Mouse (Mus musculus): ENCODE measurements around the gene Tmem256. TPM values are rescaled to one million over a fixed set of nuclear protein-coding genes. Genes with fewer than 3 reads are reported as not detected.

The Tmem256 gene
- total RNA-seq, 1 experiment from 2014 or later = 13.3 TPM

GRCm38 (mm10) chr11:69806378-69806777 lies 31.9 kb upstream of the Tmem256 start:
- no peak for ATAC-seq (ENCODE audit: extremely low read depth, insufficient number of reproducible peaks, low FRiP score, poor library complexity, severe bottlenecking)

GRCm38 (mm10) chr11:69807641-69808040 lies 30.7 kb upstream of the Tmem256 start:
- no peak for ATAC-seq (ENCODE audit: extremely low read depth, insufficient number of reproducible peaks, low FRiP score, poor library complexity, severe bottlenecking)

- ATAC-seq (ENCODE audit: extremely low read depth, insufficient number of reproducible peaks, low FRiP score, poor library complexity, severe bottlenecking) = no peak
Measured at GRCm38 (mm10) chr11:69810280-69810679, 28.0 kb upstream of the Tmem256 start.

- no peak for ATAC-seq (ENCODE audit: extremely low read depth, insufficient number of reproducible peaks, low FRiP score, poor library complexity, severe bottlenecking)
Measured at GRCm38 (mm10) chr11:69815155-69815554, 23.2 kb upstream of the Tmem256 start, which contains the start of gene Gm39566. Gene Gm39566, minus strand, starts transcription at chr11:69815298.

DNA sequence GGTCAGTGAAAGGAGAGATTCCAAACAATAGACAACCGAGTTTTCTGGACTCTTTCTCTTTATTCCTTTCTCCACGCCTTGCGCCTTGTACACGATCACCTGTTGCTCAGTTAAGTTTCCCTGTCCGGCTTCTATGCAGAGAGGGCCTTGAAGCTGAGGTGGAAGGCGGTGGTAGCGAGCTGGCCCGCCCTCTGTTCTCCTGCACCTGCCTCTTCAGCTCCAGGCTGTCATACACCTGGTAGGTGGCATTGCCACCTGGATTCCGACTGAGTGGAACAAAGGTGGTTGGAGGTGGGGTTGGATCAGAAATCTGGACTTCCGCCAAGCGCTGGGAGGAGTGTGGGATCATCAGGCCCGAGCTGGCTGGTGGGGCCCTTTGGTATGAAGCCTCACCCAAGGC lies 21.8 kb upstream of the Tmem256 start:
- ATAC-seq (ENCODE audit: extremely low read depth, insufficient number of reproducible peaks, low FRiP score, poor library complexity, severe bottlenecking) = no peak

DNA sequence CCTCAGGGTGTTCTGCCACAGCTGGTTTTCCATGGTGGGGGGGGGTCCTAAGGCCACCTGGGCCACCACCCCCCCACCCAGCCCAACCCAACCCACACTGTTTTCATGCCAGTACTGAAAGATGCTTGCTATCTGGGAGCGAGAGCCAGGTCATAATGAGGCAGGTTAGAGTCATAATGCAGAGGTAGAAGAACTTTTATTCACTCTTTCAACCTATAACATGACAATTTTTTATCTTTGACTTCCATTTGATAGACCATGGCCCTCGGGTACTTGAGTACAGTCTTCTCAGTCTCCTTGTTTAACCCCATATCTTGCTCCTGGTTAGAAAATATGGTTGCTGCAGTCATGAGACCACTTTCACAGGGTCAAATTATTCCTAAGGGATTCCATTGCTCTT lies 19.9 kb upstream of the Tmem256 start, which contains the start of gene Spem2:
Gene Spem2, minus strand, starts transcription at position 101 of the 400 bp plus-strand sequence.
- no peak for ATAC-seq (ENCODE audit: extremely low read depth, insufficient number of reproducible peaks, low FRiP score, poor library complexity, severe bottlenecking)

DNA sequence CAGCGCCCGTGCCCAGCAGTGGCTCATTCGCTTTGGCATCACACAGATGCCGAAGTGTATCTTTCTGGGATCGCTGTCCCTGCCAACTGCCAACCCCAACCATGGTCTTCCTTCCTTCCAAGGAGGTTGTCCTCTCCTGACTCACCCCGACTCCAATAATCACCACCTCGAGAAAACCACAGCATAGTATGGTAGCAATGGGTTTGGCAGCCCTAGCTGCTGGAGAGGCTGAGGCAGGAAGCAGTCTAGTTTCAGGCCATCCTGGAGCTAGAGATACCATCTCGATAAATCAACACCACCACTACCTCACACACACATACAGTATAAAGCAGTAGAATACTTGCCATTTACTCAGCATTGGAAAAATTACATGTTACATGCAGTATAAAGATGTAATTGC lies 19.4 kb upstream of the Tmem256 start:
- ATAC-seq (ENCODE audit: extremely low read depth, insufficient number of reproducible peaks, low FRiP score, poor library complexity, severe bottlenecking) = no peak

DNA sequence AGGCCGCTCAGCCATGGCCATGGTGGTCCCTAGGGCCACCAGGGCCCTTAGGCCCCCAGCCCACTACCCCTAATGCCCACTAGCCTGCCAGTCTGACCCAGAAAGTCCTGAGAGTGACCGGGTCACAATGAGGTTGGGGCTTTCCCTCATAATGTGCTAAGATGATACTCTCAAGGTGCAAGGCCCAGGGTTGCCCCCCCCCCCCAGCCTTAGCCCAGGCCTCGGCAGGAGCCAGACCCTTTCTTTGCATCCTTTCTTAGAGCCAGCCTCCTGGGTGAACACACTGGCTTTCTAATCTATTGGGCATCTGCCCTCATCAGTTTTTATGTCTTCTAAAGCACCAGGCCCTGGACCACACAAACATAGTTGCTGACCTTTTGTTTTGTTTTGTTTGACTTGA lies 16.2 kb upstream of the Tmem256 start, which contains the start of gene Spem1:
Gene Spem1, minus strand, starts transcription at position 101 of the 400 bp plus-strand sequence.
- no peak for ATAC-seq (ENCODE audit: extremely low read depth, insufficient number of reproducible peaks, low FRiP score, poor library complexity, severe bottlenecking)

- no peak for ATAC-seq (ENCODE audit: extremely low read depth, insufficient number of reproducible peaks, low FRiP score, poor library complexity, severe bottlenecking)
Measured at GRCm38 (mm10) chr11:69823456-69823855, 14.9 kb upstream of the Tmem256 start.

DNA sequence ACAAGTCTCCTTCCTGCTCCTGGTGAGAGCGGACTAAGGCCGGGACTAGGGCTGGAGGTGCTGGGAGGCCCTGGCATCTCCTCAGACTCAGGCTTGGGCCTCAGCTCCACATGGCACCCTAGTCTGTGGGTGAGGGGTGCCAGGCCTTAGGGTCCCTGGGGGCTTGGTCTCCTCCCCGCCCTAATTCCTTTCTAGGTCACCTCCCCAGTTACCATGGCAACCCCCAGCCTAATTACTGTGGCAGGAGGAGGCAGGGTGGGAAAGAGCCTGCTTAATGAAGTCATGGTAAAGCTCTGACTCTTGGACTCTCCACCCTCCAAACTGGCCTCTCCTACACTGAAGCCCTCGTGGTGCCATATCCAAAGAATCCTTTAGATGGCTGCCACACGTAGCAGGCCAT lies 9.5 kb upstream of the Tmem256 start:
- no peak for ATAC-seq (ENCODE audit: extremely low read depth, insufficient number of reproducible peaks, low FRiP score, poor library complexity, severe bottlenecking)

DNA sequence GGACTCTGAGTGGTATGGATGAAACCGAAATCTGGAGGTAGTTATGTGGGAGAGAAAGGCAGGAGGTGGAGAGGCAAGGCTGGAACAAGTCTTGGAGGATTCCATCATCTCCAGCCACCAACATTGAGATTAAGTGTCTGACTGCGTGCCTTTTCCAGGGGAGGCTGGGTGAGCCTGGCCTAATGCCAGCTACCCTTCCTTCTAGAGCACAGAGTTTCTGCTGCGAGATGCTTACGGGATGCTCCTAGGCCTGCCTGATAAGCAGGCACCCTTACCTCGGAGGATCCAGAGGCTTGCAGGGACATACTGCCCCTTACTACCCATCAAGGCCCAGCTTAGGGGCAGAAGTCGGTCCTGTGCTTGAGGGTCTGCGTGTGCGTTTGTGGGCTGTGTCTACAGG lies 4.8 kb upstream of the Tmem256 start:
- no peak for ATAC-seq (ENCODE audit: extremely low read depth, insufficient number of reproducible peaks, low FRiP score, poor library complexity, severe bottlenecking)

GRCm38 (mm10) chr11:69834001-69834549 lies 4.2 kb upstream of the Tmem256 start:
- no peak for ATAC-seq (ENCODE audit: extremely low read depth, insufficient number of reproducible peaks, low FRiP score, poor library complexity, severe bottlenecking)

- ATAC-seq (ENCODE audit: extremely low read depth, insufficient number of reproducible peaks, low FRiP score, poor library complexity, severe bottlenecking) = no peak
Measured at GRCm38 (mm10) chr11:69835326-69835965, 2.9 kb upstream of the Tmem256 start.

DNA sequence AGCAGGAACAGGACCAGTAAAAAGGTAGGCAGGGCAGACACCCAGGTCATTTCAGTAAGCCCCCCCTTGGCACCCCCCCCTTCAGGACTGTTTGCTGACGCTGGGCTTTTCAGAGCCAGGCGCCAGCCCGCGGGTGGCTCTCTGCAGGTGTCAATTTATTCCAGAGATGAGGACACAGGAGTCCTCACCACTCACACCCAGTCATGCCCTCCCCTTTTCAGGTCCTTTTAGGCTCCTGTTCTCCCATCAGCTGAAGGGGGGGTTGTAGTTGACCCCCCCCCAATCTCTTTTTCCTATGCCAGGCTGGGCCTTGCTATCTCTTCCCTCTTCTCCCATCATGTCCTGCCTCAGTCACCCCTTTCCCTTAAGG lies 2.4 kb upstream of the Tmem256 start:
- ATAC-seq (ENCODE audit: extremely low read depth, insufficient number of reproducible peaks, low FRiP score, poor library complexity, severe bottlenecking) = no peak

DNA sequence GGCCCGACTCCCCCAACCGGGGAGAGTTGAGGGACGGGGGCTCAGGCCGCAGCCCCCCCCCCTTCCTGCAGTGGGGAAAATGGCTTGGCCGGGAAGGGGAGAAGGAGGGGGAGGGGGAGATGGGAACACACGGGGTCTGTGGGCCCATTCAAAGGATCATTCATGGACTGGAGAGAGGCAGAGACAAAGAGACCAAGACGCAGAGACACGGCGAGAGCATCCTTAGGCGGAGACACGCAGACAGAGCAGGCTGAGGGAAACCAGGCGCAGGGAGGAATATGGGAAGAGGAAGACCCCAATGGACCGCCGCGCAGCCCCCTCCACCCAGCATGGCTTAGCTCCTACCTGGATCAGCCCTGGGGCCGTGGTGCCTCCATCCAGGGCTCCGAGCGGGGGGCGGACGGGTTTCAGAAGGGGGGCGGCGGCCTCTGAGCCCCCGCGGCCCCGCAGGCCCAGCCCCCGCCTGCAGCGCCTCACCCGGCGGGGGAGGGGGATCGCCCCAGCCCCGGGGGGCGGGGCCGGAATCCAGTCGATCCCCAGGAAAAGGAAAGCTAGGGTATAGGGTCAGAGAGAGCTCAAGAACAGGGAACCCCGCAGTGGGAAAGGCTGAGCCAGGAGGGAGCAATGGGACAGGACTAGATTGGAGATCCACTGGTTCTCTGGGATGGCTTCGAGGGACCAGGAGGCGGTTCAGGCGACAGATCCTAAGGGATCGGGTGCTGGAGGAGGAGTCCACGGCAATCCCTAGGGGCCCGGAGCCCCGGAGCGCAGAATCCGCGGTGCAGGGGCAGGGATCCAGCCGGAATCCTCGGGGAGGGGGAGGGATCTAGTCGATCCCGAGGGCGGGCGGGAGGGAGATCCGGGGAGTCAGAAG lies 1.4 kb upstream of the Tmem256 start:
- no peak for ATAC-seq (ENCODE audit: extremely low read depth, insufficient number of reproducible peaks, low FRiP score, poor library complexity, severe bottlenecking)

DNA sequence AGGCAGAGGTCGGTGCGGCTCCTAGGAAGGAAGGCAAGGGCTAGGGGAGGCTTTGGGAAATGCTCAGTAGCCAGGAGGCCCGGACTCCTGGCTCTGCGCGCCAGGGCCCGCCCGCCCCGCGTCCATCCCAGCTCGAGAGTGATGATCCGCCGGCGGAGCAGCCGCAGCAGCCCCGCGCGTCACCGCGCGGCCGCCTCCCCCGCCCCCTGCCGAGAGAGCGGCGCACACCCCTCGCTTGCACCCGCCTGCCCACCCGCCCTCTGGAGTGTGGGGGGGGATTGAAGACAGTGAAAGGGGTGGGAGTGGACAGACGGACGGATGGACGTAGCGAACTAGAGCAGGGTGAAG lies 736 bp upstream of the Tmem256 start, which contains the start of gene Nlgn2:
Gene Nlgn2, minus strand, starts transcription at position 181 of the 348 bp plus-strand sequence.
- no peak for ATAC-seq (ENCODE audit: extremely low read depth, insufficient number of reproducible peaks, low FRiP score, poor library complexity, severe bottlenecking)

DNA sequence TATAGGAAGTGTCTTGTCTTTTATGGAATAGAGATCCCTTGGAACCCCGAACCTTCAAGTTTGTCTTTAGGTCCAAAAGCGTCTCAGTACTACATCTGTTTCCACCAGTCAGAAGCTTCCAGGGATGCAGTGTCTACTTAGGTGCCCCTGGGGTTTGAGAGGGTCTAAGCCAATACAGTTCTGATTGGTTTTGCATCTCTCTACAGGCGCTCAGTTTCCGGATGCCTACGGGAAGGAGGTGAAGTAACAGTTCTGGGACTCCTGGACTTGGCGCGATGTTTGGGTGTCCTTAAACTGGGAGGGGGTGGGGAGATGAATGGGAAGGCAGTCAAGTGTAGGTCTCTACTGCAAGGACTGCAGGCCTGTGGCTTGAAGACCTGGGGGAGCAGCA lies 395 bp downstream of the Tmem256 start:
- no peak for ATAC-seq (ENCODE audit: extremely low read depth, insufficient number of reproducible peaks, low FRiP score, poor library complexity, severe bottlenecking)

- ATAC-seq (ENCODE audit: extremely low read depth, insufficient number of reproducible peaks, low FRiP score, poor library complexity, severe bottlenecking) = peak; percentile 74
Measured at GRCm38 (mm10) chr11:69846198-69846680, 7.9 kb downstream of the Tmem256 start, which contains the start of gene Plscr3. Gene Plscr3, plus strand, starts transcription at chr11:69846376.

All from neutrophil, adult 5-6 weeks (primary cell).